Mouse (Mus musculus) liver, embryonic 16.5 days (tissue): ENCODE measurements at regions not wholly inside any gene's neighbourhood (a gene's known extent, or its start where the extent isn't known, plus 50 kb on each side); places are given as distances from the start of the nearest gene placed in this dataset.

Experiments
- ATAC-seq: fragments of 200-750 bp; cut with Nextera tagmentation; 2 replicates; pipeline ENCODE4 v1.8.0; 2017; ENCODE audit warnings: low read depth, mild to moderate bottlenecking, moderate number of reproducible peaks, moderate library complexity
- H3K27ac ChIP-seq: fragments of 300-500 bp; sonication (generic); 2 replicates; pipeline ENCODE4 v1.5.1; 2014; ENCODE audit warnings: mild to moderate bottlenecking, low read length
- H3K27me3 ChIP-seq: fragments of 300-500 bp; sonication (generic); 2 replicates; pipeline ENCODE4 v1.6.1; 2014; ENCODE audit warnings: low read depth, low read length, mixed read lengths; ENCODE audit not compliant: control insufficient read depth, insufficient read depth
- H3K36me3 ChIP-seq: fragments of 300-500 bp; sonication (generic); 2 replicates; pipeline ENCODE4 v1.6.1; 2014; ENCODE audit warnings: mild to moderate bottlenecking; ENCODE audit not compliant: control insufficient read depth, insufficient read depth
- H3K4me1 ChIP-seq: fragments of 300-500 bp; sonication (generic); 2 replicates; pipeline ENCODE4 v1.6.1; 2014; ENCODE audit warnings: low read depth, low read length, mixed read lengths; ENCODE audit not compliant: control insufficient read depth
- H3K4me2 ChIP-seq: fragments of 300-500 bp; sonication (generic); 2 replicates; pipeline ENCODE4 v1.6.1; 2014; ENCODE audit warnings: low read depth, low read length, mixed read lengths
- H3K4me3 ChIP-seq: fragments of 300-500 bp; sonication (generic); 2 replicates; pipeline ENCODE4 v1.5.1; 2014; ENCODE audit warnings: low read depth, mild to moderate bottlenecking, low read length
- H3K9ac ChIP-seq: fragments of 300-500 bp; sonication (generic); 2 replicates; pipeline ENCODE4 v1.6.1; 2014; ENCODE audit warnings: low read depth, low read length
- H3K9me3 ChIP-seq: fragments of 300-500 bp; sonication (generic); replicated peaks from 2 replicates; pipeline ENCODE4 v1.6.1; 2016; ENCODE audit warnings: low read length; ENCODE audit not compliant: control insufficient read depth
- WGBS: fragments of 180-500 bp; shearing (Covaris S2); extraction: QIAGEN DNeasy Blood & Tissue Kit; methylation state at CpG from one replicate; pipeline ENCODE4 v1.1.7; 2014; ENCODE audit not compliant: insufficient replicate concordance; 5-methylcytosine and 5-hydroxymethylcytosine counted together

DNA sequence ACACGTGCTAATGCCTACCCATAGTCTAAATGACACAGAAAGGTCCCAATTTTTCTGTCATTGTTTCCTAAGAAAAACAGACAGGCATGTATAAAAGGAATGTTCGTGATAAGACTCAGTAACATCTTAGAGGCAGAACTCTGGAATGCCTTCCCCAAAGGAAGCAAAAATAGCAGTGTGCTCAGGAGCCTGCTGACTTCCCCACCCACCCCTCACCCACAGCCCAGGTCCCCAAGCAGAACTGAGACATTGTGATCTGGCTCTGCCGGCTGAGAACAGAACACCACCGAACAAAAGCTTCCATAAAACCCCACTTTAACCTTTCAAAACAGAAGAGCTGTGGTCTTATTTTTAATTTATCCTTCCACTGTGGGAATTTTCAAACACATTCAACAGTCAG, 286.1 kb downstream of the Qk start:
- Histone ChIP-seq H3K4me3 (no peak overlapping the region), H3K4me1 (no peaks in the 10 kb centered on the region), H3K27me3 (no peaks in the 10 kb centered on the region), H3K27ac (no peak overlapping the region), H3K9me3 (no peaks in the 10 kb centered on the region), H3K9ac (no peak overlapping the region), H3K36me3 (no peaks in the 10 kb centered on the region), H3K4me2 (no peak overlapping the region)
- WGBS: 24% methylated on average over 4 of the region's 4 CpGs
- ATAC-seq: no peak

DNA sequence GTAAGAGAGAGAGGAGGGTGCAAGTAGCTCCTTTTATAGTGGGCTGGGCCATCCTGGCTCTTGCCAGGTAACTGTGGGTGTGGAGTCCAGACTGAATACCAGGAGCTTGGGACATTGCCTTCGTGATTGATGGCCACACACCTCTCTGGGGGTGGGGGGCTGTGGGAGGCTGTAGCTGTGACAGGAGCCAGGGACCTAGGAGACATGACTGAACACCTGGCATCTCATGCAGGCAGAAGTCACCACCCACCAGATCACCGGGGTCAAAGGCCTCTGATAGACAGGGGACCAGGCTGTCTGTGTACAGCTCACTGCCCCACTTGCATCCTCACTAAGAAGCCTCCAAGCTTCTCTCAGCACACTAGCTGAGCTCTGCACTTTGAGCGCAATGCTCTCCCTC, 288.6 kb downstream of the Qk start:
- Histone ChIP-seq H3K36me3 (no peaks in the 10 kb centered on the region), H3K9ac (no peak overlapping the region), H3K27me3 (no peaks in the 10 kb centered on the region), H3K9me3 (no peaks in the 10 kb centered on the region), H3K4me2 (no peak overlapping the region), H3K4me3 (no peak overlapping the region), H3K27ac (no peak overlapping the region), H3K4me1 (no peaks in the 10 kb centered on the region)
- no peak for ATAC-seq
- WGBS: 57% methylated on average over 3 of the region's 3 CpGs

DNA sequence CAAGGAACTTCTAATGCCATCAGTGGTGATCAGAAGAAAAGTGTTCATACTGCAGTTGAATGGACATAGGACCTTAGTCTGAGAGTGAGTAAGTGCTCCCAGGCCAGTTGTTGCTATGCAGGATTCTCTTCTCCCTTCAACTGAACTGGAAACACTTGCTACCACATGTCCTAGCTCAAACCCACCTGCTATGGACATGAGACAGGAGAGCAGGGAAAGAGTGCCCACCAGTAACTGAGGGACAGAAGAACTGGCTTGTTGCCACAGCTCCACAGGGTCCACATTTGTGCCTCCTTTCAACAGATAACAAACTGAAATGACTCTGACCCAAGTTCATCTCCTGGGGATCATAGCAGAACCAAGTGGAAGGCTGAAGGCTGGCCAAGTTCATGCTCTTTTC, 292.9 kb downstream of the Qk start:
- Histone ChIP-seq H3K27ac (no peak overlapping the region), H3K4me1 (no peaks in the 10 kb centered on the region), H3K27me3 (no peaks in the 10 kb centered on the region), H3K9ac (no peak overlapping the region), H3K9me3 (no peaks in the 10 kb centered on the region), H3K36me3 (no peaks in the 10 kb centered on the region), H3K4me3 (no peak overlapping the region), H3K4me2 (no peak overlapping the region)
- no peak for ATAC-seq

GRCm38 (mm10) chr17:10025212-10025611, 294.4 kb downstream of the Qk start:
- no peak for ATAC-seq
- Histone ChIP-seq H3K9me3 (no peaks in the 10 kb centered on the region), H3K36me3 (no peaks in the 10 kb centered on the region), H3K27ac (no peak overlapping the region), H3K4me3 (no peak overlapping the region), H3K4me1 (no peaks in the 10 kb centered on the region), H3K4me2 (no peak overlapping the region), H3K9ac (no peak overlapping the region), H3K27me3 (no peaks in the 10 kb centered on the region)
- WGBS: 57% methylated on average over 5 of the region's 5 CpGs

- ATAC-seq: no peak
- Histone ChIP-seq H3K4me1 (no peaks in the 10 kb centered on the region), H3K36me3 (no peaks in the 10 kb centered on the region), H3K27ac (no peak overlapping the region), H3K4me2 (no peak overlapping the region), H3K9me3 (no peaks in the 10 kb centered on the region), H3K27me3 (no peaks in the 10 kb centered on the region), H3K9ac (no peak overlapping the region), H3K4me3 (no peak overlapping the region)
These were observed 295.3 kb downstream of the Qk start for GRCm38 (mm10) chr17:10024323-10024722.

- WGBS: 65% methylated on average over 3 of the region's 3 CpGs
These were observed 307.5 kb downstream of the Qk start for GRCm38 (mm10) chr17:10012161-10012560.

DNA sequence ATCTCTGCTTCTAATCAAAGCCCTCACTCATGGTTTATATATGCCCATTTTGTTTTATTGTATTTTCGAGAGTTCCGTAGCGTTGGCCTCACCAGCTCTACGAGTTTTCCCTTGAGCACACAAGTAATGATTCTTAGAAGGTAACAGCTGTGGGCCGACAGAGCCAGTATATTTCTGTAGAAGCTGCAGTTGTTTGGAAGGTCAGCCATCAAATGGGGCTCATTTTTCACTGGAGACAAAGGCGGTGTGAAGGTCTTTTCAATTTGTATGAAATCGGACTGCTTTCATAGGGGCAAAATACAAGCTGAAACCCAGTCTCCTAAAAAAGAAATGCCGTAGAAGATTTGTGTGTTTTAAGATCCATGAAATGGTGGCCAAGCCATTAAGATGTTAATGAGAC, 307.9 kb downstream of the Qk start:
- Histone ChIP-seq H3K4me3 (no peak overlapping the region), H3K9me3 (no peaks in the 10 kb centered on the region), H3K27ac (no peak overlapping the region), H3K27me3 (no peaks in the 10 kb centered on the region), H3K4me1 (no peaks in the 10 kb centered on the region), H3K4me2 (no peak overlapping the region), H3K9ac (no peak overlapping the region), H3K36me3 (no peaks in the 10 kb centered on the region)
- 66% methylated on average over 8 of the region's 8 CpGs for WGBS
- ATAC-seq: no peak

More at GRCm38 (mm10) chr17:10012161-10012560, 307.5 kb downstream of the Qk start:
- Histone ChIP-seq H3K36me3 (no peaks in the 10 kb centered on the region), H3K4me3 (no peak overlapping the region), H3K4me2 (no peak overlapping the region), H3K9me3 (no peaks in the 10 kb centered on the region), H3K27me3 (no peaks in the 10 kb centered on the region), H3K4me1 (no peaks in the 10 kb centered on the region), H3K27ac (no peak overlapping the region), H3K9ac (no peak overlapping the region)
- no peak for ATAC-seq

DNA sequence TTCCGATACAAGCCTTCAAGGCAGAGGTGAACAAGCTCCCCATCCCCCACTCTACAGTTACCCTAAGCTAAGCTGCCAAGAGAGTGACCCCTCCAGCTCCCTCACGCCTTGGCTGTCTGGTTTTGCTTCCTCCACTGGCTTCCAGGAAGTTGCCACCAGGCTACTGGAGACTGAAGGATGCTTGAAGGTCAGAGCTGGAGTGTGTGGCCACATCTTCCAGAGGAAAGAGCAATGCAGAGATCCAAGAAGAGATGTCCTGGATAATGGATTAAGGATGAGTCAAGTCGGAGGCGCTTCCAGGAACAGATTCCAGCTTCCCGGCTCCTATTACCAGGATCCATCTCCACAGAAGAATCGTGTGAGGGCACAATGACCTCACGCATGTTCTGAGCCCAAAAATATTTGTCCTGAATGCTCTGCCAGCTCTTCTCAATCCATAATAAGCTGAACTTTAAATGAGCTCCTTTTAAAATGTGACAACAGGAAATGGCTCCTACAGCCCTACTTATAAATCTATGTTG, 318.5 kb downstream of the Qk start:
- ATAC-seq: no peak
- no peaks in the 10 kb centered on the region for H3K27me3 ChIP-seq
- H3K4me3 ChIP-seq: no peak overlapping the region
- H3K4me2 ChIP-seq: no peak overlapping the region
- H3K27ac ChIP-seq: no peak overlapping the region
- 60% methylated on average over 7 of the region's 7 CpGs for WGBS
- no peaks in the 10 kb centered on the region for H3K9me3 ChIP-seq
- no peak overlapping the region for H3K9ac ChIP-seq
- H3K36me3 ChIP-seq: no peaks in the 10 kb centered on the region
- H3K4me1 ChIP-seq: no peaks in the 10 kb centered on the region

- no peaks in the 10 kb centered on the region for H3K27me3 ChIP-seq
- H3K9ac ChIP-seq: no peak overlapping the region
- H3K4me3 ChIP-seq: no peak overlapping the region
- H3K36me3 ChIP-seq: no peaks in the 10 kb centered on the region
- no peaks in the 10 kb centered on the region for H3K9me3 ChIP-seq
- no peak overlapping the region for H3K4me2 ChIP-seq
- ATAC-seq: no peak
- no peaks in the 10 kb centered on the region for H3K4me1 ChIP-seq
- 46% methylated on average over 5 of the region's 5 CpGs for WGBS
- H3K27ac ChIP-seq: no peak overlapping the region
These were observed 324.3 kb downstream of the Qk start for GRCm38 (mm10) chr17:9995321-9995720.

DNA sequence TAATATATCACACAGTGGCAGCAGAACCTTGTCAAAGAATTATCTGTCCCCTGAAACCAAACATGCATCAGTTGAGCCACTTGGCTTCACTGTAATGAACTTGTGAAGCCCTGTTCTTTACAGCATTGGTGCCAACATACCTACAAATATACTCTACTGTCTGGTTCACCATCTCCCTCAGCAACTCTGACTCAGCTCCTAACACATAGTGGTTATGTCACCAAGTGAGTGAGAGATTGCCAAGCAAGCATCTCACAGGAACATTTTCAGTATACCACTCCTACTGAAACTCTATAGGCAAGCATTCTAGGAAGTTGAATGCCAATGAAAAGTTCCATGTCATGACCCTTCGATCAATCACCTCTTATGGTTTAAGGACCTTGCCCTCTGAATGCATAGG, 321.2 kb upstream of the Pabpc6 start:
- Histone ChIP-seq H3K27ac (no peak overlapping the region), H3K27me3 (no peaks in the 10 kb centered on the region), H3K4me2 (no peak overlapping the region), H3K36me3 (no peaks in the 10 kb centered on the region), H3K4me1 (no peaks in the 10 kb centered on the region), H3K4me3 (no peak overlapping the region), H3K9ac (no peak overlapping the region), H3K9me3 (no peaks in the 10 kb centered on the region)
- WGBS: 67% methylated on average over 1 of the region's 1 CpGs
- ATAC-seq: no peak
